Mouse (Mus musculus) heart, postnatal 0 days (tissue): ENCODE measurements at regions not wholly inside any gene's neighbourhood (a gene's known extent, or its start where the extent isn't known, plus 50 kb on each side); places are given as distances from the start of the nearest gene placed in this dataset.

Experiments
- ATAC-seq: fragments of 200-750 bp; cut with Nextera tagmentation; 2 replicates; pipeline ENCODE4 v1.8.0; 2017; ENCODE audit warnings: low read depth, moderate number of reproducible peaks, moderate library complexity; ENCODE audit not compliant: insufficient read depth
- DNase-seq: peaks from one replicate; pipeline ENCODE4 v3.0.0-alpha.2; 2016; ENCODE audit warnings: low spot score
- H3K27ac ChIP-seq: fragments of 300-500 bp; sonication (generic); 2 replicates; pipeline ENCODE4 v1.5.1; 2014; ENCODE audit warnings: low read depth, mild to moderate bottlenecking
- H3K27me3 ChIP-seq: fragments of 300-500 bp; sonication (generic); 2 replicates; pipeline ENCODE4 v1.6.1; 2014; ENCODE audit warnings: low read length, mixed read lengths; ENCODE audit not compliant: control insufficient read depth, insufficient read depth
- H3K36me3 ChIP-seq: fragments of 300-500 bp; sonication (generic); replicated peaks from 2 replicates; pipeline ENCODE4 v1.6.1; 2014; ENCODE audit warnings: low read length, mixed read lengths; ENCODE audit not compliant: control insufficient read depth, insufficient read depth
- H3K4me1 ChIP-seq: fragments of 300-500 bp; sonication (generic); 2 replicates; pipeline ENCODE4 v1.6.1; 2014; ENCODE audit warnings: antibody characterized with exemption; ENCODE audit not compliant: control insufficient read depth, insufficient read depth
- H3K4me2 ChIP-seq: fragments of 300-500 bp; sonication (generic); 2 replicates; pipeline ENCODE4 v1.6.1; 2014; ENCODE audit warnings: low read depth, mild to moderate bottlenecking, low read length, moderate library complexity
- H3K4me3 ChIP-seq: fragments of 300-500 bp; sonication (generic); 2 replicates; pipeline ENCODE4 v1.5.1; 2014; ENCODE audit warnings: low read depth, low read length
- H3K9ac ChIP-seq: fragments of 300-500 bp; sonication (generic); replicated peaks from 2 replicates; pipeline ENCODE4 v1.6.1; 2014; ENCODE audit warnings: low read depth, low read length, mixed read lengths
- H3K9me3 ChIP-seq: fragments of 300-500 bp; sonication (generic); replicated peaks from 2 replicates; pipeline ENCODE4 v1.6.1; 2016; ENCODE audit warnings: low read length; ENCODE audit not compliant: control insufficient read depth
- CTCF ChIP-seq: IDR thresholded peaks from 2 replicates; pipeline ENCODE4 v1.5.1; 2016; ENCODE audit warnings: antibody characterized with exemption, control low read depth, low read depth
- EP300 ChIP-seq: IDR thresholded peaks from 2 replicates; pipeline ENCODE4 v1.6.1; 2016; ENCODE audit warnings: antibody characterized with exemption, low read depth
- WGBS: fragments of 180-500 bp; shearing (Covaris S2); extraction: QIAGEN DNeasy Blood & Tissue Kit; methylation state at CpG from one replicate; pipeline ENCODE4 v1.1.7; 2014; 5-methylcytosine and 5-hydroxymethylcytosine counted together

DNA sequence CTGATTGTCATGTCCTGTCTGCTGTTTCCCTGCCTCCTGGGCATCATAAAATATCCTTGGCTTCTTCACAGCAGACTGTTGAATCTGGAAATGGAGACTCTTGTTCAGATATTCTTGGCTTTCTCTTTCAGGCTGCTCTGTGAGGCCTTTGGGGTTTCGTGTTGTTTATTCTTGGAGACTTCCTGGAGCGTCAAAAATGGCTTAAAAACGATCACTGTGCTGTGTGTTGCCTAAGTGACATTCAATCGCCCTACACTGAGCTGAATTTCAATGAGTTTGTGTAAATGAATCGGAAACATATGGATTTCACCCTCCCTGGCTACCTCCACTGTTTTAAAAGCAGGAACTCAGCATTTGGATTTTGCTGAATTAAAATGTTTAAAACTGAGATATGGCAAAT, 241.1 kb upstream of the Slc24a2 start:
- Histone ChIP-seq H3K4me2 (no peak overlapping the region), H3K27ac (no peak overlapping the region), H3K4me1 (no peaks in the 10 kb centered on the region), H3K9me3 (no peaks in the 10 kb centered on the region), H3K9ac (no peak overlapping the region), H3K36me3 (no peaks in the 10 kb centered on the region), H3K4me3 (no peak overlapping the region), H3K27me3 (no peaks in the 10 kb centered on the region)
- ATAC-seq (no peak), DNase-seq (no peak)
- 64% methylated on average over 5 of the region's 5 CpGs for WGBS
- TF ChIP-seq CTCF = no peak
- no peak for TF ChIP-seq EP300

DNA sequence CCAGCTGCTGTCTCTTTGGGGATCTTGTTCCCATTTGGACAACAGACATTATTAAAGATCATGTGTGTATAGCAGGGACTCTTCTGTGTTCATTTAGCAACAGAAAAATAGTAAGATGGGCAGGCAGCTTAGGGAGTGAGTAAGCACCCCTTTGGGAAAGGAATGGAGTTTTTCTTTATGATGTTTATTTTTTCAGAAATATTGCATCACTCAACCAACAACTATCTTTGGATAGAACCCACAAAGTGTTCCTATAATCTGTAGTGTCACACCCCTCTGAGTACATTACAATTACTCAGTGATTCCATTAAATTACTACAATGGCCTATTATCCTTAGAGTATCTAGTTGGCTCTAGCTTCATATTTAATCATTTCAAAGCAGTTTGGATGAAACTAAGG, 237.3 kb upstream of the Slc24a2 start:
- H3K27ac ChIP-seq = no peak overlapping the region
- no peak overlapping the region for H3K9ac ChIP-seq
- TF ChIP-seq CTCF (no peak), EP300 (no peak)
- H3K27me3 ChIP-seq = no peaks in the 10 kb centered on the region
- no peaks in the 10 kb centered on the region for H3K4me1 ChIP-seq
- no peak overlapping the region for H3K4me3 ChIP-seq
- H3K4me2 ChIP-seq = no peak overlapping the region
- DNase-seq (no peak), ATAC-seq (no peak)
- H3K36me3 ChIP-seq = no peaks in the 10 kb centered on the region
- H3K9me3 ChIP-seq = no peaks in the 10 kb centered on the region

- 81% methylated on average over 8 of the region's 8 CpGs for WGBS
- ATAC-seq (no peak), DNase-seq (no peak)
- Histone ChIP-seq H3K9me3 (no peaks in the 10 kb centered on the region), H3K4me1 (peaks cover 4% of the 10 kb centered on the region; the same call in 1 of the 2 replicates), H3K4me2 (no peak overlapping the region), H3K4me3 (no peak overlapping the region), H3K36me3 (no peaks in the 10 kb centered on the region), H3K27ac (no peak overlapping the region), H3K9ac (no peak overlapping the region), H3K27me3 (no peaks in the 10 kb centered on the region)
- TF ChIP-seq CTCF (no peak), EP300 (no peak)
Observed at GRCm38 (mm10) chr4:87467018-87467417, 236.7 kb upstream of the Slc24a2 start.

DNA sequence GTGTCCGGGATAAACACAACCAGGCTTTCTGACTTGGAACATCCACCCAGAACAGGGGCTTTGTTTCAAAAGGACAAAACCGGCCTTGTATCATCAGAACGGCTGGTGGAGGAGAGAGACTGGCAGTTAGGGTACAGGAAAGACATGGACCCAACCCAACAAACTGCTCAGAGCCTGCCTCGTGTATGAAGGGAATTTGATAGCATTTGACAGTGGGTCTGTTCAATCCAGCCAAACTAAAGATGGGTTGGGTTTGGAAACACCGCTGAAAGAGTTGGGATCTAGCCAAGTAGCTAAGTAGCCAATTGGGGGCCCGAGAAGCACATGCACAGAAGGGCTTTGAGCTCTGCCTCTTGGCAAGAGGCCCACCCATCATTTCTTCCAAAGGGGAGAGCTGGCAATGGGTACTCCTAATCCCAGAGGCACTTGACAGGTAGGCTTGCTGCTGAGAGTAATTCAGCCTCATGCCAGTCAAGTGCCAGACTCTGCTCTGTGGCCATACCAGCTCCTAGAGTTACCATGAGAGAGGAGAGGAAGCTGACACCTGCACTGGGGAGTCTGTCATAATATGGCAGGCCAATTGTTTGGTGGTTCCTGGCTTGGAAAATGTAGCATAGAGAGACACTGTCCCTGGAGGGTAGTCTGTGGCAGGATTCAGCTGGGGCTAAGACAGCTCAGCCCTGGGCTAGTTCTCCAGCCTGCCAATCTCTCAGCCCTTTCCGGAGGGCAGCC, 231.1 kb upstream of the Slc24a2 start:
- ATAC-seq (peak; percentile 53), DNase-seq (peak; percentile 22)
- H3K27ac ChIP-seq = peak overlapping the region; percentile 8; the same call in 1 of the 2 replicates
- H3K4me1 ChIP-seq = peaks cover 19% of the 10 kb centered on the region
- H3K4me3 ChIP-seq = no peak overlapping the region
- no peaks in the 10 kb centered on the region for H3K9me3 ChIP-seq
- 23% methylated on average over 7 of the region's 7 CpGs for WGBS
- H3K4me2 ChIP-seq = no peak overlapping the region
- no peak for TF ChIP-seq EP300
- TF ChIP-seq CTCF = no peak
- no peaks in the 10 kb centered on the region for H3K27me3 ChIP-seq
- H3K36me3 ChIP-seq = no peaks in the 10 kb centered on the region
- no peak overlapping the region for H3K9ac ChIP-seq

GRCm38 (mm10) chr4:87455863-87456578, 225.7 kb upstream of the Slc24a2 start:
- Histone ChIP-seq H3K9me3 (no peaks in the 10 kb centered on the region), H3K4me3 (no peak overlapping the region), H3K4me1 (peaks cover 4% of the 10 kb centered on the region; the same call in 1 of the 2 replicates), H3K4me2 (no peak overlapping the region), H3K9ac (no peak overlapping the region), H3K27ac (no peak overlapping the region), H3K27me3 (no peaks in the 10 kb centered on the region), H3K36me3 (no peaks in the 10 kb centered on the region)
- DNase-seq = no peak
- TF ChIP-seq EP300 (no peak), CTCF (no peak)
- no peak for ATAC-seq
- whole genome bisulfite sequencing = 74% methylated on average over 5 of the region's 5 CpGs
